Mouse (Mus musculus) heart, embryonic 14.5 days (tissue): Measurements from ENCODE around the gene Cfap70. TPM values are rescaled to one million over a fixed set of nuclear protein-coding genes. Genes with fewer than 3 reads are reported as not detected.

Experiments used
- ATAC-seq: fragments of 200-750 bp; cut with Nextera tagmentation; 2 replicates; pipeline ENCODE4 v1.8.0; 2017; ENCODE audit warnings: low read depth, moderate TSS enrichment; ENCODE audit not compliant: insufficient number of reproducible peaks, insufficient read depth, low FRiP score
- H3K27ac ChIP-seq, 2 experiments: fragments of 200-500 bp in 1 of 2; fragments of 300-500 bp in 1 of 2; sonication (generic) in 1 of 2; replicated peaks in 1 of 2; 2 replicates each; pipeline ENCODE4 v1.5.1; 2012 to 2014; ENCODE audit warnings: low read depth in 2 of 2, low read length in 2 of 2, control low read depth in 1 of 2, mild to moderate bottlenecking in 1 of 2, mixed read lengths in 1 of 2; ENCODE audit not compliant: control insufficient read depth in 1 of 2, insufficient read depth in 1 of 2
- H3K27me3 ChIP-seq: fragments of 300-500 bp; sonication (generic); 2 replicates; pipeline ENCODE4 v1.6.1; 2014; ENCODE audit warnings: mild to moderate bottlenecking, low read length, control low read depth; ENCODE audit not compliant: control insufficient read depth, insufficient read depth
- H3K36me3 ChIP-seq: fragments of 300-500 bp; sonication (generic); 2 replicates; pipeline ENCODE4 v1.6.1; 2014; ENCODE audit warnings: mild to moderate bottlenecking, control low read depth, low read length, mixed read lengths; ENCODE audit not compliant: control insufficient read depth, insufficient read depth
- H3K4me1 ChIP-seq, 2 experiments: fragments of 200-500 bp in 1 of 2; fragments of 300-500 bp in 1 of 2; sonication (generic) in 1 of 2; 2 replicates each; pipeline ENCODE4 v1.6.1; 2012 to 2014; ENCODE audit warnings: low read length in 2 of 2, control low read depth in 1 of 2, mixed read lengths in 1 of 2; ENCODE audit not compliant: control insufficient read depth in 2 of 2, insufficient read depth in 2 of 2
- H3K4me2 ChIP-seq: fragments of 300-500 bp; sonication (generic); 2 replicates; pipeline ENCODE4 v1.6.1; 2014; ENCODE audit warnings: mild to moderate bottlenecking, low read length
- H3K4me3 ChIP-seq, 2 experiments: fragments of 200-500 bp in 1 of 2; fragments of 300-500 bp in 1 of 2; sonication (generic) in 1 of 2; 2 replicates each; pipeline ENCODE4 v1.5.1; 2012 to 2014; ENCODE audit warnings: low read length in 2 of 2, mild to moderate bottlenecking in 2 of 2, control low read depth in 1 of 2, low read depth in 1 of 2, moderate library complexity in 1 of 2; ENCODE audit not compliant: control insufficient read depth in 1 of 2, insufficient read depth in 1 of 2
- H3K9ac ChIP-seq: fragments of 300-500 bp; sonication (generic); 2 replicates; pipeline ENCODE4 v1.6.1; 2014; ENCODE audit warnings: mild to moderate bottlenecking, low read length
- H3K9me3 ChIP-seq: fragments of 300-500 bp; sonication (generic); 2 replicates; pipeline ENCODE4 v1.6.1; 2016; ENCODE audit warnings: low read length, control low read depth; ENCODE audit not compliant: control insufficient read depth
- WGBS: fragments of 180-500 bp; shearing (Covaris S2); extraction: QIAGEN DNeasy Blood & Tissue Kit; methylation state at CpG from one replicate; pipeline ENCODE4 v1.1.7; 2014; 5-methylcytosine and 5-hydroxymethylcytosine counted together
- polyA plus RNA-seq: library from polyadenylated mRNA; unstranded; fragments of >200 nt; fragmentation: Nextera tagmentation; extraction: Ambion mirVana; gene quantifications from 2 replicates; pipeline ENCODE4 v1.2.1, GENCODE M21; 2014

The Cfap70 gene
- polyA plus RNA-seq, 1 experiment from 2014 or later, result 0.63 TPM

GRCm38 (mm10) chr14:20389446-20390079, 62.5 kb downstream of the Cfap70 start:
- Histone ChIP-seq H3K9me3 (no peaks in the 10 kb centered on the region), H3K4me1 (peaks cover 8 to 26% of the 10 kb centered on the region in 2 experiments), H3K27ac (peak overlapping the region in 1 of 2 experiments; percentile 80; a peak in 3 of 4 replicates), H3K36me3 (peaks cover 54% of the 10 kb centered on the region), H3K9ac (peak overlapping the region; percentile 85; the same call in 1 of the 2 replicates), H3K27me3 (no peaks in the 10 kb centered on the region), H3K4me3 (peak overlapping the region in 1 of 2 experiments; percentile 82; a peak in 3 of 4 replicates), H3K4me2 (peak overlapping the region; percentile 82)
- ATAC-seq, result no peak
- WGBS, result 80% methylated on average over 8 of the region's 8 CpGs

- WGBS, result under 1% methylated on average over 59 of the region's 59 CpGs
- H3K4me2 ChIP-seq, result peak within 1 kb of the TSS; percentile 82
- peak within 1 kb of the TSS; percentile 82 to 96 for H3K4me3 ChIP-seq
- H3K36me3 ChIP-seq, result peaks cover 64% of the 10 kb centered on the region
- peak; percentile 62 for ATAC-seq
- no peaks in the 10 kb centered on the region for H3K27me3 ChIP-seq
- H3K9me3 ChIP-seq, result no peaks in the 10 kb centered on the region
- peak within 1 kb of the TSS; percentile 85 for H3K9ac ChIP-seq
- peak within 1 kb of the TSS; percentile 80 to 94 for H3K27ac ChIP-seq
- H3K4me1 ChIP-seq, result peaks cover 8 to 26% of the 10 kb centered on the region in 2 experiments
These were observed 63.4 kb downstream of the Cfap70 start, which contains the start of gene Dnajc9 for GRCm38 (mm10) chr14:20388441-20389129. TSS of gene Dnajc9 (minus strand) at chr14:20388910.

- Histone ChIP-seq H3K4me2 (no peak overlapping the region), H3K9me3 (no peaks in the 10 kb centered on the region), H3K27me3 (no peaks in the 10 kb centered on the region), H3K27ac (no peak overlapping the region), H3K4me3 (no peak overlapping the region), H3K9ac (no peak overlapping the region), H3K36me3 (peaks cover 75% of the 10 kb centered on the region), H3K4me1 (peaks cover 8 to 20% of the 10 kb centered on the region in 2 experiments)
- ATAC-seq, result no peak
- 84% methylated on average over 9 of the region's 9 CpGs for WGBS
These were observed 72.1 kb downstream of the Cfap70 start for GRCm38 (mm10) chr14:20379753-20380430.

GRCm38 (mm10) chr14:20379087-20379640, 72.9 kb downstream of the Cfap70 start:
- WGBS, result 85% methylated on average over 5 of the region's 5 CpGs
- no peak overlapping the region for H3K9ac ChIP-seq
- H3K27ac ChIP-seq, result no peak overlapping the region
- no peaks in the 10 kb centered on the region for H3K27me3 ChIP-seq
- H3K4me2 ChIP-seq, result no peak overlapping the region
- H3K9me3 ChIP-seq, result no peaks in the 10 kb centered on the region
- ATAC-seq, result no peak
- peaks cover 8 to 20% of the 10 kb centered on the region in 2 experiments for H3K4me1 ChIP-seq
- no peak overlapping the region for H3K4me3 ChIP-seq
- peaks cover 73% of the 10 kb centered on the region for H3K36me3 ChIP-seq

- Histone ChIP-seq H3K9ac (no peak overlapping the region), H3K36me3 (peaks cover 72% of the 10 kb centered on the region), H3K4me2 (no peak overlapping the region), H3K4me1 (peaks cover 8 to 20% of the 10 kb centered on the region in 2 experiments), H3K9me3 (no peaks in the 10 kb centered on the region), H3K27ac (no peak overlapping the region), H3K4me3 (no peak overlapping the region), H3K27me3 (no peaks in the 10 kb centered on the region)
- WGBS, result 29% methylated on average over 13 of the region's 13 CpGs
- peak; percentile 51; the same call in 1 of the 2 replicates for ATAC-seq
These were observed 73.5 kb downstream of the Cfap70 start for GRCm38 (mm10) chr14:20378313-20379061.

- 40% methylated on average over 4 of the region's 4 CpGs for WGBS
- Histone ChIP-seq H3K4me3 (no peak overlapping the region), H3K27ac (peak overlapping the region; percentile 55 to 64), H3K4me2 (no peak overlapping the region), H3K9me3 (no peaks in the 10 kb centered on the region), H3K27me3 (no peaks in the 10 kb centered on the region), H3K36me3 (peaks cover 73% of the 10 kb centered on the region), H3K4me1 (peaks cover 8 to 20% of the 10 kb centered on the region in 2 experiments), H3K9ac (no peak overlapping the region)
- ATAC-seq, result peak; percentile 76
These were observed 74.9 kb downstream of the Cfap70 start for GRCm38 (mm10) chr14:20377112-20377521.

- peaks cover 77% of the 10 kb centered on the region for H3K36me3 ChIP-seq
- 82% methylated on average over 1 of the region's 1 CpGs for WGBS
- no peak for ATAC-seq
- H3K9ac ChIP-seq, result no peak overlapping the region
- peaks cover 2 to 5% of the 10 kb centered on the region in 2 experiments; a peak in 3 of 4 replicates for H3K4me1 ChIP-seq
- no peak overlapping the region for H3K4me3 ChIP-seq
- no peaks in the 10 kb centered on the region for H3K9me3 ChIP-seq
- no peaks in the 10 kb centered on the region for H3K27me3 ChIP-seq
- no peak overlapping the region for H3K27ac ChIP-seq
- no peak overlapping the region for H3K4me2 ChIP-seq
These were observed 80.2 kb downstream of the Cfap70 start for GRCm38 (mm10) chr14:20371854-20372253.
